Mouse (Mus musculus) MN1 (cell line): ENCODE data around the gene Wfs1.
A peak's percentile ranks its signal among the peaks of the same experiment; 100 is the strongest.
"Not testable (repeated sequence)": the region's sequence is repeated elsewhere in the genome, so short reads cannot be mapped to it uniquely, and the experiment has no call there.

Source experiments
- DNase-seq: peaks from one replicate; pipeline ENCODE4 v3.0.0-alpha.2; 2016; ENCODE audit warnings: low spot score

The Wfs1 gene

GRCm38 (mm10) chr5:36988781-36989624 lies at the start of gene Wfs1:
Gene Wfs1, minus strand, starts transcription at chr5:36989205.
- DNase-seq, result peak; percentile 98

GRCm38 (mm10) chr5:37036884-37037283 lies 47.9 kb upstream of the Wfs1 start:
- DNase-seq, result no peak

- DNase-seq, result no peak
Observed at GRCm38 (mm10) chr5:37035896-37036295, 46.9 kb upstream of the Wfs1 start.

DNA sequence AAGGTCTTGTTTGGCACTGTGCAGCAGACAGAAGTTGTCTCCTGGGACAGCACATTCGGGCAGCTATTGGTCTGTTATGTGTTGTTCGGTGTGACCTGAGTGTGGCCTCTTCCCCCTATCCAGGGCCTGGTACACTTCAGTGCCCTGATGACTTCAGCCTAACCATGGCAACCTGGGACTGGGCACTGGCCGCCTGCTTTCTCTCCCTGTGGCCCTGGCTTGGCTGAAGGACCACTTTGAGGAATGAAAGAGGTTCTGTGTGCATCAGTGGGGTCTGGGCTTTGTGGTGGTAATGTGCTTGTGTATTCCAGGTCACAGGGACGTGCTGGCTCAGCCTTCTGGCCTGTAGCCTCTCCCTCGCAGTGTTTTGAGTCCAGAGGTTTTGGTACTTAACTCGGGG lies 46.2 kb upstream of the Wfs1 start:
- no peak for DNase-seq

- DNase-seq, result no peak
Observed at GRCm38 (mm10) chr5:37030753-37031152, 41.7 kb upstream of the Wfs1 start.

GRCm38 (mm10) chr5:37029326-37029905 lies 40.4 kb upstream of the Wfs1 start:
- peak; percentile 74 for DNase-seq

DNA sequence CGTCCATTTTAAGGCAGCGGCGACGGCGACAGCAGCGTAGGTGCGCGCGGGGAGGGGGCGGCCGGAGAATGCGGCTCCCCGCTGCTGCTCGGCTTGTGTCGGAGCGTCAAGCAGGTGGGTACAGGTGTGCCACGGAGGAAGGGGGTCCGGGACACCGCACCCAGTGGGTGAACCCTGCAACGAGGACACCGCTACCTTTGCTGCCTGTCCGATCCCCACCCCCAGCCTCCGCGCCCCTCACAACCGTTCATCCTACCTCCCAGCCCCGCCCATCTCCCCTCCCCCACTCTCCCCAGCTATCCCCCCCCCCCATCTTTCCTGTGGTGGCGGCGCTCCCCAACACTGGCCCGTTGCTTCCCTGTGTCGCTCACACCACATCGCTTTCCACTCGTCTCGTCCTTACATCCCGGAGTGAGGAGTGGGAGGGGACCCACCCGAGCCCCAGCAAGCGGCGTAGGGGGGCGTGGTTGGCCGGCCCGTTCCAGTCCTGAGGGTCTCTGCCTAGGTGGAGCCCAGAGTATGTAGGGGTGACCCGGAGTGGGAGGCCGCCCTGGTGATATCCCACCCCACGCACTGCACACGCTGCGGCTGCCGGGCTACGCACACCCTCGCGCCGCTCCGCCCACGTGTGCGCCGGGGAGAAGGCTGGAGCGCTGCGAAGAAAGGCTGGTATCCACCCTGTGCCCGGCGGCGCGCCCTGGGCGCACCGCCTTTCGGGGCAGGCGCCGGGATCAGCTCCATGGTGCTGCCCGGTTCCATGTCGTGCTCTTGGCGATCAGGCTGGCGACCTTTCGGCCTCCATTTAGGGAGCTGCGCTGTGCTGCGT lies 39.7 kb upstream of the Wfs1 start:
- DNase-seq, result peak; percentile 74

- DNase-seq, result peak; percentile 88
Observed at GRCm38 (mm10) chr5:37028104-37028485, 39.1 kb upstream of the Wfs1 start.

DNA sequence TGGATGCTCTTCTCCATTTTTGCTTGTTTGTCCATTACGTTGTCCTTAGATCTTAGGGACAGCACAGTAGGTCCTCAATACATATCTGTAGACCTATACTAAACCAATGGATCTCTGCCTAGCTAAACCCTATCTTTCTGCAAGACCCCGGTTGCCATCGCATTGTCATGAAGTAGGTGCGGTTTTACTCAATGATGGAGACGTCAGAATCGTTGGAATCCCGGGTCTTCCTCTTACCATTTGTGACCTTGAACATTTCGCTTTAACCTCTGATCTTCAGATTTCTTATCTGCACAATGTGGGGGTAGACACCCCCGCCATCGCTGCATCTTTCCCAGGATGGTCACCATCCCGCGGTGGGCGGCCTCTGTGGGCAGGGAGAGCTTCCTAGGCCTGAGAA lies 38.7 kb upstream of the Wfs1 start:
- no peak for DNase-seq

DNA sequence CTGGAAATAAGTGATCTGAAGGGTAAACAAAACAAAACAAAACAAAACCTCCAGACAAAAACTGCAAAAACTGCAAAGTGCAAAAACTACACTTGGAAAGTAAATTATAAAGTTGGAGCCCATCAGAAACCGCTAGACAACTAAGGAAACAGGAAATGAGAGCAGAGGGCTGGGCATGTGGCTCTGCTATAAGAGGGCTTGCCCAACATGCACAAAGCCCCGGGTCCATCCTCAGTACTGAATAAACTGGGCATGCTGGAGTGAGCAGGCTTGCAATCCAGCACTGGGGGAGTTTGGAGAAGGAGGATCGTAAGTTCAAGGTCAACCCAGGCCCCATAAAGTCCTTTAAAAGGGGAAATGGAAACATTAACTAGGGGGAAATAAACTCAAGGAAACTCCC lies 28.2 kb upstream of the Wfs1 start:
- DNase-seq, result no peak

DNA sequence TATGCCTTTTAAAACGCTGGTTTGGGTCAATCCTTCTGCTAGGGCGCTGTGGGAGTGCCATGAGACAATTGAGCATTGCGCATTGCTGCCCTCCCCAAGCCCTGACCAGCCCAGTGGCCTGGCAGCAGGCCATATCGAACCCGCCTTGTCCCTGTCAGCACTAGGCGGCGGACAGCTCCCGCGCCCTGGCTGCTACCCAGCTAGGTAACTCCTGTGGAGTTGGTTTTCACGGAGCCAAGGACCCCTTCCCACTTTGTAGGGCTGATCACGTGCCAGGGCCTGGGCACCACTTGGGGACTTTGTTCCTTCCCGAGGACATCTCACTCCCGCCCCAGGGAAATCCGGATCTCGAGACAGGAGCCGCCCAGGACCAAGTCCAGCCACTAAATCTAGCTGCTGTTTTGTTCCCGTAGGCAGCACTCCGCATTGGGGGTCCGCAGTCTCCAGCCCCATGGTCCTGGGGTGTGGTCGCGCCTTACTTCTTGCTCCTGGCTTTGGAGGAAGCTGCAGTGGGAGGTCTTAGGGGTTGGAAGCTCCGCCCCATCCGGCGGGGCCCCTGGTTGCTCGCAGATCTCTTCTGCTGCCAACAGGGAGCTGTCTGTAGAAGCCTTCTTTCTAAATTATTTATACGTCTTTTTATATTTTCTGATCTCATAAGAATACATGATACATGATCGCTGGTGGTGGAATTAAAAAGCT lies 26.8 kb upstream of the Wfs1 start:
- DNase-seq, result peak; percentile 70

GRCm38 (mm10) chr5:37010666-37011317 lies 21.8 kb upstream of the Wfs1 start:
- DNase-seq, result peak; percentile 75

DNA sequence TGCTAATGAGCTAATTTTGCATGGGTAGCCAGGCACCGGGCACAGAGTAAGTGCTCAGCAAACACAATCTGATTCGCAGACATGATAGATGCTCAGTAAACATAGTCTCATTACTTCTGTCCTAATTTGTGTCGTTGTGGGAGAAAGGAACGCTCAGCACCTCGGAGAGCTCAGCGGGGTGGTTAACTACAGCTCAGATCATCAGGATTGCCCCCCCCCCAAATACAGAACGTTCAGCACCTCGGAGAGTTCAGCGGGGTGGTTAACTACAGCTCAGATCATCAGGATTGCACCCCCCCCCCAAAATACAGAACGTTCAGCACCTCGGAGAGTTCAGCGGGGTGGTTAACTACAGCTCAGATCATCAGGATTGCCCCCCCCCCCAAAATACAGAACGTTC lies 20.8 kb upstream of the Wfs1 start:
- DNase-seq, result not testable (repeated sequence)

DNA sequence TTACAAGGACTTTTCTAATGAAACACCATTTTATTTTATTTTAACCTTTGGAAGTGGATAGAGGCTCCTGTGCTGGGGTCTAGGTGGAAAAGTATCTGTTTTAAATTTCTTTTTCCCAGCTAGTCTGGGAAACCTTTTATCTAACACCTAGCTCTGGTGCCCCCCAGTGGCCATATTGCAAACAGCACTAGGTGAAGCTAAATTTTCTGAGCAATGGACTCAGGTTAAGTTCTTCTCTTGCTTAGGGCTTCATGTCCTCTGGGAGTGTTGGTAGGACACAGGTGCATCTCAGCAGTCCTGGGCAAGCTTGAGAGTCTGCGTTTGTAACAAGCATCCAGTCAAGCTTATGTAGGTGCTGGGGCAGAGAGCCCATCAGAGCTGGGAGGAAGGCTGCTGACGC lies 13.0 kb upstream of the Wfs1 start:
- peak; percentile 69 for DNase-seq

DNA sequence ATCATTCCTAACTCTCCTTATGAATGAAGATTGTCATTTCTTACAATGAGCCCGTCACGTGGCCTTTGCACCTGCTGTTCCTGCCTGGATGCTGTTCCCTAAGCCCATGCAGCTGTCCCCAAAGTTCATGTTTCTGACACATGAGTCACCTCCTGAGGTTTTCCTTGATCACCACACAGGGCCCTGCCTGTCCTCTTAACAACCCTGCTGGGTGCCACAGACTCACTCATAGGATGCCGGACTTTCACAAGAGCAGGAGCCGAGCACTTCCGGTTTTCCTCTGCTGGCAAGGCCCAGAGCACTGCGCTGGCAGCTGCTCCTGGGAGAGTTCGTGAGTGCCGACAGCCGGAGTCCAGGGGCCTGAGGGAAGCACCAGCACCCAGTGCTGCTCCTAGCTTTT lies 12.0 kb upstream of the Wfs1 start:
- no peak for DNase-seq

- no peak for DNase-seq
Observed at GRCm38 (mm10) chr5:36997996-36998395, 9.0 kb upstream of the Wfs1 start.

GRCm38 (mm10) chr5:36996410-36996809 lies 7.4 kb upstream of the Wfs1 start:
- no peak for DNase-seq

GRCm38 (mm10) chr5:36990631-36991350 lies 1.8 kb upstream of the Wfs1 start:
- DNase-seq, result peak; percentile 54

DNA sequence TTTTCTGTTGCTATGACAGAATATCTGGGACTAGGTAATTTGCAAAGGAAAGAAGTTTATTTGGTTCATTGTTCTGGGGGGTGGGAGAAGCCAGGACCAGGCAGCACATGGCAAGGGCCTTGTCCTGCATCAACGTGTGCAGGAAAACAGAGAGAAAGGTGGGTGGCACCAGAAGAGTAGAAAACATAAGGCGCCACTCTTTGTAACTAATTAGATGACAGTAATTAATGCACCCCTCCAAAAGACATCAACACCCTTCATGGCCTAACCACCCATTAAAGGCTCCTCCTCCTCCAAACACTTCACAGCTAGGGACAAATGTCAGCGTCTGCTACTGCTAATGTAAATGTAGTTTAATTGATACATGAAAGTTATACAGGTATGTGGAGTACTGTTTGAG lies 1.2 kb upstream of the Wfs1 start:
- no peak for DNase-seq

DNA sequence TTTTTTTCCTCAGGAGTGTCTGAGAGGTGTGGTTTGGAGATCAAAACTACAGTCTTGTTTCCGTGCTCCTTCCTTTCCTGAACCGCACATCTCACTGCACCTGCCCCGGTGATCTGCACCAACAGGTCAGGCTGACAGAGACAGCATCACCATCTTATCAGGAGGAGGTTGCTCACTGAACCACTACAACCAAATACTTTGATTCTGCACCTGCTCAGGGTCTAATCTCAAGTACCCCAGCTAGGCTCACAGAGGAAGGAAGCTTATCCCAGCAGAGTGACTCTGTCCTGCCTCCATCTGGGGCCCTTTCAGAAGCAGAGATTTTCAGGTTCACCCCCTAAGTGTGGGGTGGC lies 596 bp upstream of the Wfs1 start:
- no peak for DNase-seq

GRCm38 (mm10) chr5:36988124-36988780 lies 753 bp downstream of the Wfs1 start:
- no peak for DNase-seq
